Mouse (Mus musculus) heart, postnatal 0 days (tissue): ENCODE data around the gene Mrps34.

Experiments used
- CTCF ChIP-seq: IDR thresholded peaks from 2 replicates; pipeline ENCODE4 v1.5.1; 2016; ENCODE audit warnings: antibody characterized with exemption, control low read depth, low read depth
- EP300 ChIP-seq: IDR thresholded peaks from 2 replicates; pipeline ENCODE4 v1.6.1; 2016; ENCODE audit warnings: antibody characterized with exemption, low read depth

DNA sequence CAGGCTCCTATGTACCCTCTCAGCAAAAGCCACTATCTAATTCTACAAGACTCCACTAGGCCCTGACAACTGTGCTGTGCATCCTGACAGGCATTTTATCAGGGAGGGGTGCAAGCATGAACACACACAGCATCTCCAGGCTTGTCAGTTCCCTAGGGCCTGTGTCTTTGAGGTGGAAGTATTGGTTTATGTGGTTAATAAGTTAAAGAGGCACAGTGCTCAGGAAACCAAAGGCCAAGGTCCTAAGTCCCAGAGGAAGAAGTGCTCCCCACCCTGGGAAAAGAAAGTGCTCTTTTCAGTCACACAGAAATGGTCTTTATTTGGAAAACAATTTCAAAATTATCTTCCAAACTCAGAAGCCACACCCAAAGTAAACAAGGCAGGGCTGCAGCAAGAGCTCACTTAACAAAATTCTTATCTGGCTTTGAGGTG lies 46.3 kb upstream of the Mrps34 start:
- TF ChIP-seq CTCF (no peak), EP300 (no peak)
